Comparison of ENCODE assay signal across 9 mouse cellular contexts in genomic region chr13:116304713-116305470, GRCm38 (mm10). TPM values are rescaled to one million over a fixed set of nuclear protein-coding genes. Genes with fewer than 3 reads are reported as not detected.
DNase-seq lines count a peak whose midpoint lies in the region; ATAC-seq lines count a peak whose summit lies in the region.
"Had no signal": no experiment of that assay in that cellular context is flagged by ENCODE, and none has a peak within 500 bp of the region (broad histone marks: within the 10 kb centered on the region; RNA-seq: fewer than 3 reads in every experiment).

No protein-coding gene starts in this region.

- peaks cover 10% of the 10 kb centered on the region; the same call in 1 of the 2 replicates for H3K4me1 ChIP-seq in lung, embryonic 15.5 days
- H3K4me1 ChIP-seq in embryonic facial prominence, embryonic 13.5 days = peaks cover 11% of the 10 kb centered on the region; the same call in 1 of the 2 replicates
- H3K4me1 ChIP-seq in limb, embryonic 11.5 days (ENCODE audit: control insufficient read depth, insufficient read depth, low read length) = peaks cover 8% of the 10 kb centered on the region
- 0 out of 2 replicates have a peak, but pooled peaks cover 7% of the 10 kb centered on the region for H3K4me1 ChIP-seq in stomach, embryonic 14.5 days (ENCODE audit: control insufficient read depth, insufficient read depth, low read length)

- no peaks in the 10 kb centered on the region for H3K36me3 ChIP-seq in lung, embryonic 15.5 days
- no peaks in the 10 kb centered on the region for H3K36me3 ChIP-seq in embryonic facial prominence, embryonic 13.5 days
- no peaks in the 10 kb centered on the region for H3K36me3 ChIP-seq in limb, embryonic 11.5 days (ENCODE audit: control insufficient read depth, insufficient read depth, low read length)
- no peaks in the 10 kb centered on the region; the same call in 1 of the 2 replicates for H3K36me3 ChIP-seq in stomach, embryonic 14.5 days (ENCODE audit: control insufficient read depth, insufficient read depth, low read length)

- H3K4me3 ChIP-seq in lung, embryonic 15.5 days = no peak overlapping the region
- peak overlapping the region; percentile 20; the same call in 1 of the 2 replicates for H3K4me3 ChIP-seq in embryonic facial prominence, embryonic 13.5 days
- peak overlapping the region; percentile 3; the same call in 1 of the 2 replicates for H3K4me3 ChIP-seq in limb, embryonic 11.5 days (ENCODE audit: low read depth, low read length)
- H3K4me3 ChIP-seq in stomach, embryonic 14.5 days (ENCODE audit: low read depth, low read length) = peak overlapping the region; percentile 81

- peaks cover 91% of the 10 kb centered on the region for H3K27me3 ChIP-seq in lung, embryonic 15.5 days
- H3K27me3 ChIP-seq in embryonic facial prominence, embryonic 13.5 days = peaks cover 94% of the 10 kb centered on the region
- H3K27me3 ChIP-seq in limb, embryonic 11.5 days (ENCODE audit: control insufficient read depth, insufficient read depth, low read length) = peaks cover 67% of the 10 kb centered on the region
- peaks cover 12% of the 10 kb centered on the region for H3K27me3 ChIP-seq in stomach, embryonic 14.5 days (ENCODE audit: control insufficient read depth, insufficient read depth, low read length)

- no peaks in the 10 kb centered on the region for H3K9me3 ChIP-seq in lung, embryonic 15.5 days
- no peaks in the 10 kb centered on the region for H3K9me3 ChIP-seq in embryonic facial prominence, embryonic 13.5 days
- no peaks in the 10 kb centered on the region for H3K9me3 ChIP-seq in limb, embryonic 11.5 days (ENCODE audit: control insufficient read depth, low read length)
- no peaks in the 10 kb centered on the region for H3K9me3 ChIP-seq in stomach, embryonic 14.5 days (ENCODE audit: control insufficient read depth, low read depth, low read length)

- no peak for DNase-seq in lung, postnatal 25 days (ENCODE audit: low spot score)
- peak; percentile 56 for DNase-seq in limb, embryonic 11.5 days (ENCODE audit: low spot score)
- DNase-seq in frontal cortex, postnatal 36 days (ENCODE audit: low spot score in 2 of 2) = no peak
- DNase-seq: heart, adult 18-20 months had no signal

- 9% methylated on average over 25 of the region's 25 CpGs for WGBS in lung, embryonic 15.5 days
- WGBS in embryonic facial prominence, embryonic 13.5 days = under 1% methylated on average over 25 of the region's 25 CpGs
- WGBS in limb, embryonic 11.5 days = under 1% methylated on average over 25 of the region's 25 CpGs
- WGBS in stomach, embryonic 14.5 days = 6% methylated on average over 25 of the region's 25 CpGs

- H3K4me2 ChIP-seq in lung, embryonic 15.5 days = peak overlapping the region; percentile 23
- H3K4me2 ChIP-seq in embryonic facial prominence, embryonic 13.5 days = peak overlapping the region; percentile 45
- H3K4me2 ChIP-seq in limb, embryonic 11.5 days (ENCODE audit: low read depth, severe bottlenecking) = peak overlapping the region; percentile 23
- H3K4me2 ChIP-seq in stomach, embryonic 14.5 days (replicated peaks; ENCODE audit: low read depth, low read length) = peak overlapping the region; percentile 51

- no peak for ATAC-seq in lung, embryonic 15.5 days (ENCODE audit: borderline replicate concordance, extremely low read depth, low FRiP score, low TSS enrichment)
- no peak for ATAC-seq in embryonic facial prominence, embryonic 13.5 days (ENCODE audit: insufficient number of reproducible peaks, insufficient read depth, low FRiP score, low TSS enrichment, low read depth)
- ATAC-seq in limb, embryonic 11.5 days (ENCODE audit: insufficient number of reproducible peaks, low FRiP score, low TSS enrichment, low read depth) = 0 out of 2 replicates have a peak, but pooled peaks have one; percentile 12
- no peak for ATAC-seq in stomach, embryonic 14.5 days (ENCODE audit: insufficient number of reproducible peaks, insufficient read depth, low FRiP score, low read depth)
- ATAC-seq in megakaryocyte-erythroid progenitor cell, adult 5-6 weeks (replicated peaks; ENCODE audit: low FRiP score, low TSS enrichment, poor library complexity, severe bottlenecking) = no peak

- H3K27ac ChIP-seq in lung, embryonic 15.5 days = no peak overlapping the region
- H3K27ac ChIP-seq in embryonic facial prominence, embryonic 13.5 days = 0 out of 2 replicates have a peak overlapping the region, but pooled peaks have one; percentile 22
- H3K27ac ChIP-seq in limb, embryonic 11.5 days (replicated peaks; ENCODE audit: low read depth, low read length) = no peak overlapping the region
- H3K27ac ChIP-seq in stomach, embryonic 14.5 days (ENCODE audit: low read length) = peak overlapping the region; percentile 75; the same call in 1 of the 2 replicates

- H3K9ac ChIP-seq in lung, embryonic 15.5 days = no peak overlapping the region
- H3K9ac ChIP-seq in embryonic facial prominence, embryonic 13.5 days = 0 out of 2 replicates have a peak overlapping the region, but pooled peaks have one; percentile 36
- H3K9ac ChIP-seq in limb, embryonic 11.5 days (ENCODE audit: low read length) = no peak overlapping the region
- H3K9ac ChIP-seq in stomach, embryonic 14.5 days (replicated peaks; ENCODE audit: low read depth, low read length) = peak overlapping the region; percentile 49

RNA-seq across cellular contexts. Expression of gene Isl1, which starts 4.6 kb away (rescaled TPM):
- 1.0 and 3.6 TPM in 2 replicates for polyA plus RNA-seq in lung, embryonic 15.5 days (2015; fragmentation: Nextera tagmentation; extraction: Ambion mirVana)
- polyA plus RNA-seq in embryonic facial prominence, embryonic 13.5 days (2015; fragmentation: Nextera tagmentation; extraction: Ambion mirVana) = 9.4 and 11.9 TPM in 2 replicates
- polyA plus RNA-seq in limb, embryonic 11.5 days (2014; fragmentation: Nextera tagmentation; extraction: Ambion mirVana) = 15.8 and 20.0 TPM in 2 replicates
- 51.8 and 54.2 TPM in 2 replicates for polyA plus RNA-seq in stomach, embryonic 14.5 days (2014; fragmentation: Nextera tagmentation; extraction: Ambion mirVana)
- total RNA-seq in megakaryocyte-erythroid progenitor cell, adult 5-6 weeks (2014; fragmentation: Nextera tagmentation) = not detected in 2 replicates
- total RNA-seq in megakaryocyte-erythroid progenitor cell, adult 5-6 weeks (2017) = not detected in 2 replicates
- total RNA-seq: liver, adult 2 months had no signal
- polyA plus RNA-seq: liver, adult 2 months had no signal

Comparison
In these comparisons a context has a peak if more than half of its experiments do, and no peak if none do; other contexts are left out.
1. H3K27ac ChIP-seq: peak in embryonic facial prominence, embryonic 13.5 days (single experiment) and stomach, embryonic 14.5 days (single experiment); none in lung, embryonic 15.5 days (single experiment) and limb, embryonic 11.5 days (single experiment).
2. H3K9ac ChIP-seq: peak in embryonic facial prominence, embryonic 13.5 days (single experiment) and stomach, embryonic 14.5 days (single experiment); none in lung, embryonic 15.5 days (single experiment) and limb, embryonic 11.5 days (single experiment).
3. Peak in every context shown above with its lines, with median percentiles within 50 percentile points of each other: H3K4me2 ChIP-seq.